Mouse (Mus musculus) bone marrow, adult 2 months (tissue): ENCODE measurements around the gene CK137956.

Experiments
- CTCF ChIP-seq: fragments of 200-500 bp; IDR thresholded peaks from 2 replicates; pipeline ENCODE4 v1.5.1; 2011; ENCODE audit warnings: low read length, control low read depth; ENCODE audit not compliant: control insufficient read depth, insufficient read depth
- POLR2A ChIP-seq: fragments of 200-500 bp; IDR thresholded peaks from 2 replicates; pipeline ENCODE4 v1.6.1; 2011; ENCODE audit warnings: low read depth, mild to moderate bottlenecking, control low read depth, low read length, borderline replicate concordance; ENCODE audit not compliant: control insufficient read depth

DNA sequence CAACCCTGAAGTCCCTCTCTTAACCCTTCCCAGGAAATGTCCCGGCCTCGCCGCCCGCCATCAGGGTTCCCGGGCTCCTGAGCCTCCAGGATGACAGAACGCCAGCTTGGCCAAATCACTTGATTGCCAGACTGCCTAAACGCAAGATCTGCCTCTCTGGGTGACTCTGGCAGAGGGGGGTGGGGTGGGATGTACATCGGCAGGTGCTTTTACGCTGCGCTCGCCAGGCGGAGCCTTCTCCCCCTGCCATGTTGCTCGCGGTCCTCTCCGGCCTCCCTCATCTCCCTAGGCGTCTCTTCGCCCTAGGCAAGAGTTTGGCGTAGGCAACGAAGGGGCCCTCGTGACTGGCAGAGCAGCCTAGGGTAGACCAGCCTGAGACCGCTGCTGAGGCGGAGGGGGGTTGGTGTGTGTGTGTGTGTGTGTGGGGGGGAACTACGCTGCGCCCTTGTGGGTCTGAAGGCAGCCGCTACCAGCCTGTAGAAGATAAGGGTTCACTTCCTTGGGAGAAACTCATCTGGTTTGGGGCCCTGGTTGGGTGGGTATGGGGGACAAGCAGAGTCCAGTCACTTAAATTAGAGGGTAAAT is 15.8 kb upstream of the CK137956 start:
- TF ChIP-seq CTCF (no peak), POLR2A (no peak)
